Mouse (Mus musculus): Measurements from ENCODE around the gene Lmod3.

GRCm38 (mm10) chr6:97265240-97265639, 12.7 kb upstream of the Lmod3 start:
- TF ChIP-seq POLR2A (IDR thresholded peaks at IDR 0.05; ENCODE audit: insufficient read length, low read depth) = no peak
- TF ChIP-seq POLR2AphosphoS2 (IDR thresholded peaks at IDR 0.05; ENCODE audit: insufficient read length, low read depth) = no peak
- TF ChIP-seq MYOD1 (IDR thresholded peaks at IDR 0.05; ENCODE audit: control insufficient read depth in 1 of 3, insufficient read length in 2 of 3, low read depth in 2 of 3) = no peak
- no peak for TF ChIP-seq USF1 (IDR thresholded peaks at IDR 0.05; ENCODE audit: low read depth)
